Mouse (Mus musculus) layer of hippocampus, postnatal 10 days (tissue): Measurements from ENCODE around the gene Agbl1. TPM values are rescaled to one million over a fixed set of nuclear protein-coding genes. Genes with fewer than 3 reads are reported as not detected.

Source experiments
- DNase-seq, 2 experiments: peaks; one replicate each; pipeline ENCODE4 v3.0.0; 2021; ENCODE audit warnings: low spot score in 2 of 2
- total RNA-seq, 2 experiments: library from RNA; stranded (reverse); gene quantifications; 2 replicates each; pipeline ENCODE4 v1.2.3; 2021

Gene Agbl1
- total RNA-seq, 2 experiments from 2014 or later = 0.37 to 0.40 TPM

DNA sequence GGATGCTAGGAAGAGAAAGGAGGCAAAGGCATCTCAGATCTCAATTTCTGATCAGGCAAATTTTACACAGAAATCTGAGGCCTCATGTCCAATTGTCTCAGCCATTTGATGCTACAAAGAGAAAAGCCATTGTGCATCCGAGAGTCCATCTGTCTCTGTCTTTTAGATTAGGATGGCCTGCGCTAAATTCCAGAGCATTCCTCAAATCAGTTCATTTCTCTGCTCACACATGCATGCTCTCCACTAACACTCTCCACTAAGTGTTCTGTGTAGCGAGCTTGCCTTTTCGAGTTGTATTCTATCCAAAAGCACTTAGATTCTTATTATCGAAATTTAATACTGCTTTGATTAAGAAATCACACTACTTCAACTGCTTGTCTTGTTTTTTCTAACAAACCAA, 159.6 kb downstream of the Agbl1 start:
- no peak for DNase-seq

- DNase-seq = no peak
These were observed 162.7 kb downstream of the Agbl1 start for GRCm38 (mm10) chr7:76392296-76392940.

- peak; percentile 80 to 84 for DNase-seq
These were observed 163.5 kb downstream of the Agbl1 start for GRCm38 (mm10) chr7:76392941-76393817.

DNA sequence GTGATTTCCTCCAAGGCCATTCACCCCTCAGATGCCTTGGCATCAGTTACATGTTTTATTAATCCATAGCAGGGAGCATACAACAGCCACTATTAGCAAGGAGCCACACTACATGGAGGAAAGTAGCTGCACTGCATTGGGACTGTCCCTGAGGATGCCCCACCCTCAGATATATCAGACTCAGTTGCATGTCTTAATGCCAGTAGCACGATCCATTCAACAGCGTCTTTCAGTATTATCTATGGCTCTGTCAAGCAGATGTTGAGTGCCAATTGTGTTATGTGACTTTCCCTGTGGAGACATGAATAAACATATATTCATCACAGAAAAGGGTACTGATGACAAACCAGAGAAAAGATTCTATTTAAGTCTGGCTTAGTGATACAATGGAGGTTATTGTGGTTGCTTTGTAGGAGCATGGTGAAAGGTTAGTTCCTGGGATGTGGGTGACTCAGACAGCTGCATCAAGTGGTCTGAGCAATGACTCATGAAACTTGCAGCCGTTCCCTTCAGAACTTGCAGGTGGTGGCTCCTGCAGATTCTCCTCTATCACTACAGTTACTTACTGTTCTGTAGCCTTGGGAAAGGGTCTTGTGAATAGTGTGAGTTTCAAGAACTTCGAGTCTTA, 178.4 kb downstream of the Agbl1 start:
- DNase-seq = no peak

GRCm38 (mm10) chr7:76409020-76409419, 179.3 kb downstream of the Agbl1 start:
- DNase-seq = no peak

DNA sequence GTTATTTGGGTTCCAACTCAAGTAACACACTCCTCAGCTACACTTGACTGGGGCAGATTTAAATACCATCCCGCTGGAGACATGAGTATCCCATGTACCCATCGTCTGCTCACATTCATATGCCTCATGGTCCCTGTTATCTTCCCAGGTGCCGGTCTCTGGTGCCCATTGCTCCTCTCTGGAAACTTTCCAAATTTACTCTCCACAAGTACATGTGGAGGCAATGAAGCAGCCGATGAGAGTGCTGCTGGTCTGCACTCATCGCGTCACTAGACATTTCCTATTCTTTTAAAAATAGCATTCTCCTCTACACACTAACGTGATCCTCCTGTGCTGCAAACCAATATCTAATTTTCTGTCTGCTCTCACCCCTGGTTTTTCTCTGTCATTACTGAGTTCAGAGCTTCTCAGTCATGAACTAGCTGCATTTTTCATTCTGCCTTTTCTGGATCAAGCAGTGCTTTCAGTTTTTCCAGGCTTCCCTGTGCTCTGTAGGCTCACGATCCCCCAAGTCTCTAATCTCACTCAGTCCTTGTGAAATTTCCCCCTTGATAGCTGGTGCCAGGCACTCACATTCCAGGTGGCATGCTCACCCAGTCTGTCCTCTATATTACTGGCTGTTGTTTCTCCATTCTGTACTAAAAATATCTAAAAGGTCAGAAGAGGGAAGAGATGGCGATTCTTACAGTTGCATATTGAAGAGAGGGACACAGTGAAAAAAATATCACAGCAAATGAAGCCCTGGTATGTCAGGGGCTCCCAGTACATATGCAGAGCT, 180.9 kb downstream of the Agbl1 start:
- DNase-seq = no peak

- no peak for DNase-seq
These were observed 182.4 kb downstream of the Agbl1 start for GRCm38 (mm10) chr7:76411933-76412587.

GRCm38 (mm10) chr7:76416084-76416597, 186.5 kb downstream of the Agbl1 start:
- no peak for DNase-seq

DNA sequence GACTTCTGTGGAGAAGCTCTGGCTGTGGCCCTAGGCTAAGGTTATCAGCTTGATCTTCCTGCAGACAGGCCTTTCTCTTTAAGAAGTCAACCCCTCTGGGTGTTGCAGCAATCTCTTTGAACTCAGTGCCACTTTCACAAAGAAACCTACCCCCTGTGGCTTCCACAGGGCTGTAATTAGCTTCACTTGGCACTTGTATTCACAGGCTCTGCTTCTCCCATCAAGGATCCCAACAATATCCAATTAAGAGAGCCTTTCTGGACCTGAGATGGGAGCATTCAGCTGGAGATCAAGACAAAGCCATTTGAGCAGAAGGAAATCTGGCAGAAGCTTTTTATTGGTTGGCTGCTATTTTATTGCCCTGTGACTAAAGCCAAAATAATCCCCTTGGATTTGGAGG, 208.9 kb downstream of the Agbl1 start:
- no peak for DNase-seq

DNA sequence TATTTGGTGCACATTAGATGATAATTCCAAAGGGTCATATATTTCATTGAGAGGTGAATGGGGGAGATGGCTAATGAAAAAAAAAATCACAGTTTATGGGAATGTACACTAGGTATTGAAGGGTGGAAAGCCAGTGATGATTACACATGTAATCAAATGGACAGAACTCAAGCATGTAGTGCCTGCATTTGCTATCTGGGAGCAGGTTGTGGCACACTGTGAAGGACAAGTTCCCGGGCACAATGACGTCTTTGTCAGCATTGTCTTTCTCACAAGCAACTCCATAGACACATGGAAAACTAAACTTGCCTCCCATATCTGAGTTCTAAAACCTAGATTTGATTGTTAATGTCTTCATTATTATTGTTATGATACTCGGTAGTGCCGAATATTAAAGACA, 209.3 kb downstream of the Agbl1 start:
- DNase-seq = no peak

GRCm38 (mm10) chr7:76462361-76463001, 232.8 kb downstream of the Agbl1 start:
- DNase-seq = no peak

GRCm38 (mm10) chr7:76466427-76466826, 236.7 kb downstream of the Agbl1 start:
- no peak for DNase-seq

- DNase-seq = no peak
These were observed 244.5 kb downstream of the Agbl1 start for GRCm38 (mm10) chr7:76474233-76474632.

- DNase-seq = no peak
These were observed 255.9 kb downstream of the Agbl1 start for GRCm38 (mm10) chr7:76485546-76485945.

- DNase-seq = no peak
These were observed 257.8 kb downstream of the Agbl1 start for GRCm38 (mm10) chr7:76487519-76487918.

DNA sequence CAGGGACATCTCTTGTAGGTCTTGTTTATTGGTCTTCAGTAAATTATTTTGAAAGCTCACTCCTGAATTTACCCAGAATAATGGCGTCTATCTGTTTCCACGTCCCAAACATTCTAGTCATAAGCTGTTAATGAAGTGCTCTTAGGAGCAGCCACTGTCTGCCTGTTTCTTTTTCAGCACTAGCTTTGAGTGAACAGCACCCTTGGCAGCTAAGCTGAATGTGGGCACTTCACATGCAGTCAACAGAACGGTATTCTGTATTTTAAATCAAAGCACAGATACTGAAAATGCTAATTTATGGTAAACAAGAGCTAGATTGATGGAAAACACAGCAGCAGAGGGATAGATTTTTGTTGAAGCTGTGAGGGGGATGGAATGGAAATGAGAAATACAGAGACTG, 294.6 kb downstream of the Agbl1 start:
- peak in 1 of 2 experiments; percentile 10 for DNase-seq

GRCm38 (mm10) chr7:76546456-76546855, 316.8 kb downstream of the Agbl1 start:
- no peak for DNase-seq

- no peak for DNase-seq
These were observed 317.6 kb downstream of the Agbl1 start for GRCm38 (mm10) chr7:76547313-76547712.

DNA sequence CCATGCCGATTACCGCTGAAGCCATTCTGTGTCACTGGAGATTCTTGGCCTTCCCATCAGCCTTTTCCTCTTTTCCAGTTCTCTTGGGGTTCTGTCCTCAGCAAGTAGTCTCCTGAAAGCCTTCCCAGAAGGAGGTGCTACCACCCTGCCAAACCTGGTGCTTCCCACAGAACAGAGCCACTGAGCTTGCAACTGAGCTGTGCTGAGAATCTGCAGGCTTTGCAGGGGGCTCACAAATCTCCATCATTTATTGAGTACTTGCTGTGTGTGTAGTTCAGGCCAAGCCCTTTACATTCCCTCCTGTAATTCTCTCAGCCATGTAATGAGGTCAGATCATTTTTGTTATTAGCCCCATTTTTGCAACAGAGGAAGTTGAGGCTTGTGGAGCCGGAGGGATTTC, 322.2 kb downstream of the Agbl1 start:
- DNase-seq = no peak
